Mouse (Mus musculus) kidney, postnatal 4 days (tissue): ENCODE measurements around the gene Tmub1.

Source experiments
- DNase-seq, 2 experiments: peaks; one replicate each; pipeline ENCODE4 v3.0.0; 2021; ENCODE audit warnings: mixed read lengths in 2 of 2

Tmub1 gene

DNA sequence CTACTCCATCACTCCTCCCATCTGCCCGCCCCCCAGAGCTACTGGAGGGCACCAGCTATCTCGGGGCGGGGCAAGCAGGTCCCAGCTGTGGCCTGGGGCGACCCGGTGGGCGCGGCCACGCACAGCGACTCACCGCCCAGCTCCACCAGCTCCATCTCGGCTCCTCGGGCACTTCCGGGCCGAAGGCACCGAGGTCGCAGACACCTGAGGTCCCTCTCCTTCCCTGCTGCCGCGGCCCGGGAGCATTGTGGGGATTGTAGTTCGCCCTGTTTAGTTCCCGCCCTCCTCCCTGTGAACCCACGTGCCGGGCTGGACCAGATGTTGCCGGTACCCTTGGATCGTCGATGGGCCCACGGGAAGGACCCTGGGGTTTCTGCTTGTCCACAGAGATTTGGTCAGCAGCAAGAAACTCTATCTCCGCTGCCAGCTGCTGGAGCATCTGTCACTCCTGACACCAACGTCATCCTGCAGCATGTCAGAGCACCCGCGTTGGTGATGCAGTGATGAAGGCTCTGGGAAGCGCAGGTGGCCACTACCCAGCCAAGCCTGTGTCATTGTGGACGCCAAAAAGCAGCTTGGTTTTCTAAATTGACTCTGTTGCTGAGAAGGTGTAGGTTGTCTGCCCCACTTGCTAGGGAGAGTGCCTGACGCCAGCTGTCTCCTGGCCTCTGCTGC is at the start of gene Tmub1:
TSS of gene Tmub1 (minus strand) at position 231 of the 675 bp plus-strand sequence.
- peak; percentile 84 to 89 for DNase-seq

DNA sequence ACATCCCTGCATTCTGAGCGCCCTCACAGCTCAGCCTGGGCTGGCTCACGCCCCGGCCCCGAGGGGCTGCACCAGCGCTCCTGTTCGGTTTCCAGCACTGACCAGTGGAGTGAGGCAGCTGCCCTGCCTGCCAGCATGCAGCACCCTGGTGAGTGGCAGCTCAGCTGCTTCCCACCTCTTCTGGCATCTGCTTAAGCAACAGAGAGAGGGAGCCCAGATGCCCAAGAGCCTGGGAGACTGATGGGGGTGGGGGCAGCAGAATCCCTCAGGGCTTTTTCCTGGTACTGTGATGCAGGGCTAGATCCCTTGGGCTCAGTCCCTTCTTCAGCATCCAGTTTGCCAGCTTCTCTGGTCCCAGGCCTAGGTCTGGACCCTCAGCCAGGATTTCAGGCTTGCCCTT is 49.1 kb upstream of the Tmub1 start:
- DNase-seq, result no peak

DNA sequence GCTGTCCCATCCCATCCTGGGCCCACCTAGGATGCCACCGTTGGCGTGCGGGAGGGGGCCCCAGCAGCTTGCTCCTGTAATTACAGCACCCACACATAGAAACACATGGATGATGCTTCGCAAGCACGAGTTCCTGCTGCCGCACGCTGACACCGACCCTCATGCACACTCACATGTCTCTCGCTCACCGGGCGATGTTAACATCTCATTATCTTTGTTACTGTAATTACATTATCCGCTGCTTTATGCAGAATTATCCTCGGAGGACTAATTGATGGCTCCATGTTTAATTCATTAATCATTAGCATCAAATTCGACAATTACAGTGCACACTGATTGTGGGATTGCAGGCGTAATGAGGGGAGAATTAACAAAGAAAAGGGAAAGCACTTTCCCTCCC is 47.4 kb upstream of the Tmub1 start:
- no peak for DNase-seq

GRCm38 (mm10) chr5:24492546-24493285 is 45.1 kb upstream of the Tmub1 start:
- DNase-seq, result no peak

- DNase-seq, result no peak
These were observed 42.8 kb upstream of the Tmub1 start for GRCm38 (mm10) chr5:24490413-24490920.

DNA sequence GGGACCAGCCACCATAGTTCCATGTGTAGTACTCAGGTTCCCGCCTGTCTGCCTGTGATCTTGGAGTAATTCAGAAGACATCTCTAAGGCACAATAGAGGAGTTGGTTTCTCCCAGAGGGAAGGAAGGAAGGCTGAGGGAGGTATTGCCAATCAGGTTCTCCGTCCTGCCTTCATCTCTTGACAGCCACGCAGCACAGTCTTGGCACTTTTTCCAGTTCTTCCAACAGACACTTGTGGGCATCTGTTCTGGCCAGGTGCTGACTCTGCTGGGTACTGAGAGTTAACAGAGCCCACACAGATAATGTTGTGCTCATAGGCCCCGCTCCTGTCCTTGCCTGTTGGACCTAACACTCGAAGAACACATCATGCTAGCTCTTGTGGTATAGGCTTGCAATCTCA is 39.1 kb upstream of the Tmub1 start:
- no peak for DNase-seq

- peak; percentile 94 to 95 for DNase-seq
These were observed 38.4 kb upstream of the Tmub1 start for GRCm38 (mm10) chr5:24486097-24486496.

DNA sequence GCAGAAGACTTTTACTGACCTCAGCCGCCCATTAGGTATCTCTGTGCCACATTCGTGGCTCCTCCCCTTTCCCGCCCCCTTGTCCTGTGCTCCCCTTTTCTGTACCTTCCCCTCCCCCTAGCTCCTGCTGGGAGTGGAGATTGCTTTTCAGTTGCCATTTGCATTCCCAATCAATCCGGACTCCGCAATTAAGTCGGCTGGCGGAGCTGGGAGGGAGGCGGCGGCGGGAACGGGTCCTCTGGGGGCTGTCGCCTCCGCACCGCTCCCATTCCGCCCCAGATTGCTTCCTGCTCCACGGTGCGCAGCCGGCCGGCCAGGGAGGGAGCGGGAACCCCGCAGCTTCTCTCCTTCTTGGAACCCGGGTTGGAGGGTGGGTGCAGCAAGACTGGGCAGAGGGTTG is 37.3 kb upstream of the Tmub1 start:
- peak in 1 of 2 experiments; percentile 42 for DNase-seq

DNA sequence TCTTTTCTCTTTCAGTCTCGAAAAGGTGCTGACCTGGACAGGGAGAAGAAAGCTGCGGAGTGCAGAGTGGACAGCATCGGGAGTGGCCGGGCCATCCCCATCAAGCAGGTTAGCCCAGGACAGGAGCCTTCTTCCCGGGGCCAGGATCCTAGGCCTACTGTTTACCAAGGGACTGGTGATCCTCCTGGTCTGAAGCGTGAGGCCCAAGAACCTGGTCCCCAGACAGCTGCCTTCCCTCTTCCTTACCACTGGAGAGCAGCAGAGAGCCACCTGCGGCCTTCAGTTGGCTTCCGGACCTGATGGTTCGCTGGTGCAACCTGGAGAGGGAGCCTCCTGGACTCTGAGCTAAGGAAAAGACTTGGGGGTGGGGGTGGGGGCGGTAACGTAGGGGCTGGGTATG is 35.7 kb upstream of the Tmub1 start:
- peak; percentile 76 to 85 for DNase-seq

- peak; percentile 60 to 80 for DNase-seq
These were observed 34.8 kb upstream of the Tmub1 start for GRCm38 (mm10) chr5:24482247-24483079.

DNA sequence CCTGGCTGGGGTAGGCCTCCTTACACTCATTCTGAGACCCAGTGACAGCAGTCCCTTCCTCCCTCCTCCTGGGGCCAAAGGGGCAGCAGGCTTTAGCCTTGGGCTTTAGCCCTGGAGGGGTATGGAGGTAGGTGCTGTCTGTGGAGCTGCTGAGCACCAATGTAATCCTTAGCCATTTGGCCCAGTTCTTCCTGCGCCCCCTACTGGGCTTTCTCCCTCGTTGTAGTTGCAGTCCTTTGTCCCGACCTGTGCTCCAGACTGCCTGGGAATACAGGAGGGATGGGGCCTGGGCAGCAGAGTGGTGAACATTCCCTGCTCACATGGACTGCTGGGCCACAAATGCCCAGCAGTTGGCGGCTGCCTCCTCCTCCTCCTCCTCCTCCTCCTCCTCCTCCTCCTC is 34.0 kb upstream of the Tmub1 start:
- DNase-seq, result peak; percentile 86 to 91

GRCm38 (mm10) chr5:24477909-24478308 is 30.3 kb upstream of the Tmub1 start:
- no peak for DNase-seq

DNA sequence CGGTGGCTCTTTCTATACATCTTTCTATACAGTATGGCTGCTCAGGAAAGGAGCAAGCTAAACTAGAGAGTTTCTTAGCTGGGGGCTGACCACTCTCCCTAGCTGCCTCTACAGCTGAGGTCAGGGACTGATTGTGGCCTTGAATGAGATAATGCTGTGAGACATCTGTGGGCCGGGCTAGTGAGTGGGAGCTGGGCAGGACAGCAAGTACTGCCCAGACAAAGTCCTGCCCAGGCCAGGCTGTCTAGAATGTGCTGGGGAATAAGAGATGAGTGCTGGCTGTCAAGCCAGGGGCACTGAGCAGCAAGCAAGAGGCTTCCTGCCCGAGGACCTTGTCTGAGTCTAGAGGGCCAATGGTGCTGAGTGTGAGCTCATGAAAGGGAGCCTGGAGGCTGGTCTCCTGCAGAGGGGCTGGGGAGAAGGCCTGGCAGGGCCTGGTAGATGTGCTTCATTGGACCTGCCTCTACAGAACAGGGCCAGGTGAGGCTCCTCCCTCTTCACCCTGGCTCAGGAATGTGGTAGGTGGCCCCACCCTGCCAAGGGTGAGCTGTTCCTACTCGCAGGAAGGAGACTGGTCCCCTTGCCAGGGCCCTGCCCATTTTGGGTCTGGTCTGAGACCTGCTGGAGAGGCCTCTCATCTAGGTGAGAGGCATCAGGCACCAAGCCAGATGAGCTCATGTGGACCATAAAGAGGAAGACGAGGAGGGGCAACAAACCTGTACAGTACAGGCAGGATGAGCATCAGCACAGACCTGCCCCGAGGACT is 28.0 kb upstream of the Tmub1 start:
- peak; percentile 50 to 63 for DNase-seq

DNA sequence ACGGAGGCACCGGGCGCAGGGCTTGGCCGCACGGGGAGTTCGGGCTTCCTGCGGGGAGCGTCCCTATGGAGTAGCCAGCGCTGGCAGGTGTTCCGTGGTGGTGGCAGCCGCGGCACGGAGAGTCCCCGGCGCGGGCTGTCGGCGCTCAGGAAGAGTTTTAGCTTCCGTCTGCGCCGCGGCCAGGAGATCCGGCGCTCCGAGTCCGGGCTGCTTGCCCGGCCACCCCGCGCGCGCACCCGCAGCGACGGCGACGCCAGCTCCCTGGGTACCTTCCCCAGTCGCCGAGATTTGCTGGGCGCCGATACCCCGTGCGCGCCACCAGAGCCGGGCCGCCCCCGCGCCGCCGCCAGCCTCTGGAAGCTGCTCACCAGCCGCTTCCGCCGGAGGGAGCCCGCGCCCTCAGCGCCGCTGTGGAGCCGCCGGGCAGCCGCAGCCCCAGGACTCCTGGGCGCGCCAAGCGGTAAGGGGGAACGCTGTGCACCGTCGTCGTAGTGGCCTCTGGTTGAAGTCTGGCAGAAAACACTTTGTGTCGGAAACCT is 27.1 kb upstream of the Tmub1 start:
- DNase-seq, result peak; percentile 69 to 82

DNA sequence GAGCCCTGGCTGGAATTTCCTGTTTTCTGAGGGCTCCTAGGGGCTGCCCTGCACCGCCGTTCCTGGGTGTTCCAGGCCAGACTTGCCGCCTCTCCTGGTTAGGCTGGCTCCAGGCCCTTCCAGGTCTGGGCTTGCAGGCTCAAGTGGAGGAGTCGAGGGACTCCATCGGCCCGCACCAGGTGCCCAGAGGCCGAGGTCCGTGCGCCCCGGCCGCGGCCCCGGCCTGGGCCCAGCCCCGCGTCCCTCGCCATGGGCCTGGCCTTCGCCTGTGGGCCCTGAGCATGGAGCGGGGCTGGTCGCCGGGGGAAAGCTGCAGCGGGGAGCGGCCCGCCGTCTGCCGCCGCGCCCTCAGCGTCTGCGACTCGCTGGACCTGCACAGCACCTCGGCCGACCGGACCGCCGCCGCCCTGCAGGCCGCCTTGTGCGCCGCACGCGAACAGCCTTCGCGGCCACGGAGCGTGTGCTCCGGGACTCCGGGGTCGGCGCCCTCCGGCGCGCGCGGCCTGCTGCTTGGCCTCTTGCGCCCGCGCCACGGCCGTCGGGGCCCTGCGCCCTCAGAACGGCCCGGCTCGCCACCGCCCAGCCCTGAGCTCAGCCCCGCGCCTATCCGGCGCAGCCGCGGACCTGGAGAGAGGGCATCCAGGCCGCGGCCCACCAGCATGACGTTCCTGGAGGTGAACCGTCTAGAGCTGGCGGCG is 26.5 kb upstream of the Tmub1 start:
- DNase-seq, result peak; percentile 47 to 69

DNA sequence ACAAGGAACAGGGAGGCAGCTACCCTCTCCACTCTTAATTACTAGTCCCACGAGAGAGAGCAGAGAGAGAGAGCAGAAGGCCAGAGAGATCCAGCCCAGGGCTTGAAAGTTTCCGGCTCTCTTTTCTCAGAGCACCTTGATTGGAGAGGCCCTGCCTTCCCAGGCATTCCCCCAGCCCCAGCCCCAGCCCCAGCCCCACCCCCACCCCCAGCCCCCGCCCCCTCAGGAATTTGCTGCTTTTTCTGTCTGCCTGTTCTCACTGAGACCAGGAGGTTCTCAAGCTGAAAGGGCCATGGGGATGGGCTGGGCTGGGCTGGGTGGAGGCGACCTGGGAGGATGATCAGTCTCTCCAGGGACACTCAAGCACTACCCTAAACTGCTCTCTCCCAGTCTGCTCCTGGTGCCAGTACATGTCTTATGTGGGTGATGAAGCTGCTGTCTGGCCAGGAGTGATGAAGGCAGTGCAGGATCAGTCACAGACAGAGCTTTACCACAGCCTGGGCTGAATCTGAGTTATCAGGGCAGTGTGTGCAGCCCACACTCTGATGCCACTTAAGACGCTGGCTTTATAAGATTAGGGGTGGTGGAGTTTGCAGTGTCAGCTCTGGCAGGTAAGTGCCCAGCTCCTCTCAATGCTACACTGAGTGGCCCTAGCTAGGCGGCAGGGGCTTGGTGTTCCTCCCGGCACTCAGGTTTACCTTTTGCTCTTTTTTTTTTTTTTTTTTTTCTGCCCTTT is 25.4 kb upstream of the Tmub1 start:
- no peak for DNase-seq

DNA sequence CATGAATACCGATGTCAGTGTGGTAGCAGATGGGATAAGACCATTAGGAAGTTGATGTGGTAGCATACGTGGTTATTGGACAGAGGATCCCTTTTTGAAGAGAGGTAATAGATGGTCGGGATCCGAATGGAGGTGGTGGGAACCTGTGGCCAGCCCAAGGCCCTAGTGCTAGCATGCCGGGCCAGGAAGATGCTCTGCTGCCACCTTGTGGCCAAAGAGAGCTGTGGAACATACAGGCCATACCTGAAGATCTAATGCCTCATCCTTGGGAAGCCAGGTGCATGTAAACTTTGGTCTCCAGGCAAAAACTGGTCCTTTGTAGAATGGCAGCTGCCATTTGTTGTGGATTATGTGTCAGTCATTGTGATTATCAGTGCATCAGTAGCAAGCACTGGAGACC is 22.9 kb upstream of the Tmub1 start:
- peak; percentile 87 to 90 for DNase-seq

GRCm38 (mm10) chr5:24466762-24467161 is 19.1 kb upstream of the Tmub1 start:
- DNase-seq, result no peak

DNA sequence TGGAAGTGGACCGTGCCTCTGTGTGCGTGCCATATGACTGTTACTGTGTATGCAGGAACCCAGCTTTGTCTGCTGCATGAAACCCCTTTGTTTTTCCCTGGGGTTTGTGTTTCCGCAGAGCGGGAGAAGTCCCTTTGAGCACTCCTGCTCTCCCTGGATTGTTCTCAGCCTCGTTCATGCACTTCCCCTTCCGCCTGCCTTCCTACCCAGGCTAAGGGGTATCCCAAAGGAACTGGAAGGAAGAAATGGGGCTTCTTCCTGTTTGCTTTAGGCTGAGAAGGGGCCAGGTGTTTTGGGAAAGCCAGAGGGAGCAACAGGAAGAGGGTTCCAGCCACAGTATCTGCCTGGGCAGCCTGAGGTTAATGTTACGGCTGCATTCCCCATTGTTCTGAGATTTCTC is 8.0 kb upstream of the Tmub1 start:
- no peak for DNase-seq

GRCm38 (mm10) chr5:24455076-24455475 is 7.4 kb upstream of the Tmub1 start:
- DNase-seq, result no peak

DNA sequence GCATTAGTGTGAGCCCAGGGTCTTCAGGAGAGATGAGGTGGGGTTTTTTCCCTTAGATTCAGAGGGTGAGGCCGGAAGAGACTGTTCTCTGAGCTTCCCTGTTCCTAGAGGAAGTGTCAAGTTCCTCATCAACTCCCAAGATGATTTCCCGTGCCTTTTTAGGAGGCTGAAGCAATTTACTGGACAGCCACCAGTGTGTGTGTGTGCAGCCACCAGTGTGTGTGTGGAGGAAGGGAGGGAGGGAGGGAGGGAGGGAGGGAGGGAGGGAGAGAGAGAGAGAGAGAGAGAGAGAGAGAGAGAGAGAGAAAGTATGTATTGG is 6.3 kb upstream of the Tmub1 start:
- no peak for DNase-seq
